11 mouse cellular contexts compared by ENCODE assay signal in the genomic region with DNA sequence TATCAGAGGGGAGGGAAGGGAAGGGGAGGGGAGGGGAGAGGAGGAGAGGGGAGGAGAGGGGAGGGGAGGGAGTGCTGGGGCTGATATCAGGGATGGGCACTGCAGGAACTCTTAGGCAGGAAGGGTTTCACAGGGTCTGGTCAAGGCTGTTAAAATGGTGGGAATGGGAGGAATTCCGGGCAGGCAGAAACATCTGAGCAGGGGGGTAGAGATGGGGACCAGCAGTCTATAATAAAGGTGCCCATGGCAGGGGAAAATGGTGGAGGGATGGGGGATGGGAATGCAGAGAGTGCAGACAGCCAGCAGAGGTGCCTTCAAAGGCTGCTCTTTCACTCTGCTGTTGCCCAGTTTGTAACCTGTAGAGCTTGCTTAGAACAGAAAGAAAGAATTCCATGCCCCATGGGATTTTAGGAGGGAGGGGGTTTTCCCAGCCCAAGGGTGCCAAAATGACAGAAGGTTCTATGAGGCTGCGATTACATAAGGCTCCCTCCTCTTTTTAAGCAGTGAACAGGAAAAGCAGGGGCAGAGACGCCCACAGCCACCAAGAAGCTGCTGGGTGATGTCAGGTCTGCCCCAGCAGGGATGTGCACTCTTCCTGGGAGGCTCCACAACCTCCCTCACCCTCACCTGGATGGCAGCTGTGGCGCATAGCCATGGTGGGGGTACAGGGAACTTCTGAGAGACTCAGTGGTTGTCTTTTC.
A peak's percentile ranks its signal among the peaks of the same experiment; 100 is the strongest.
DNase-seq lines count a peak whose midpoint lies in the region; ATAC-seq and TF ChIP-seq lines count a peak whose summit lies in the region.
"Had no signal": no experiment of that assay in that cellular context is flagged by ENCODE, and none has a peak within 500 bp of the region (broad histone marks: within the 10 kb centered on the region; RNA-seq: fewer than 3 reads in every experiment).

No protein-coding gene starts in this region.

- H3K4me2 ChIP-seq in heart, embryonic 15.5 days = no peak overlapping the region
- H3K4me2 ChIP-seq in forebrain, postnatal 0 days (ENCODE audit: low read depth) = no peak overlapping the region

- H3K4me3 ChIP-seq in heart, embryonic 15.5 days = no peak overlapping the region
- no peak overlapping the region for H3K4me3 ChIP-seq in forebrain, postnatal 0 days (ENCODE audit: low read depth, low read length)

- no peak overlapping the region for H3K9ac ChIP-seq in heart, embryonic 15.5 days
- H3K9ac ChIP-seq in forebrain, postnatal 0 days = no peak overlapping the region
- H3K9ac ChIP-seq: liver, embryonic 14.5 days had no signal

- TF ChIP-seq CTCF in forebrain, postnatal 0 days (IDR thresholded peaks at IDR 0.05; ENCODE audit: low read depth) = no peak

- no peak for DNase-seq in heart, postnatal 25 days (ENCODE audit: low spot score)
- peak; percentile 2 for DNase-seq in Muller cell, postnatal 12 days (ENCODE audit: inconsistent ontology term)
- peak; percentile 32 for DNase-seq in forebrain, postnatal 0 days
- DNase-seq in left cerebral cortex, postnatal 25 days (ENCODE audit: low spot score in 2 of 2) = peak; percentile 74 to 95
- DNase-seq in spleen, postnatal 10 days (ENCODE audit: low spot score in 2 of 2) = no peak
- DNase-seq in gastrocnemius, postnatal 10 days = no peak
- DNase-seq: cerebellum, adult 11-12 months; gastrocnemius, postnatal 36 days had no signal

- H3K27ac ChIP-seq in heart, embryonic 15.5 days = peak overlapping the region; percentile 79
- no peak overlapping the region for H3K27ac ChIP-seq in forebrain, postnatal 0 days (ENCODE audit: low read depth, low read length)
- H3K27ac ChIP-seq: liver, embryonic 14.5 days had no signal

- H3K9me3 ChIP-seq in heart, embryonic 15.5 days (replicated peaks) = no peaks in the 10 kb centered on the region
- no peaks in the 10 kb centered on the region for H3K9me3 ChIP-seq in forebrain, postnatal 0 days (ENCODE audit: low read length)

- H3K36me3 ChIP-seq in heart, embryonic 15.5 days = no peaks in the 10 kb centered on the region
- H3K36me3 ChIP-seq in forebrain, postnatal 0 days (ENCODE audit: insufficient read depth) = no peaks in the 10 kb centered on the region

- H3K27me3 ChIP-seq in heart, embryonic 15.5 days = no peaks in the 10 kb centered on the region
- H3K27me3 ChIP-seq in forebrain, postnatal 0 days (ENCODE audit: insufficient read depth, low read length) = no peaks in the 10 kb centered on the region

- intact Hi-C loops in heart, postnatal 25 days (cut with DNase I) = no loop called here
- intact Hi-C loops in left cerebral cortex, postnatal 25 days (cut with DNase I) = loop anchor here (1.0 kb wide), 3 partner anchors 21 to 210 kb away; a partner anchor contains a TSS

- 39% methylated on average over 4 of the region's 4 CpGs for WGBS in heart, embryonic 15.5 days
- 34% methylated on average over 4 of the region's 4 CpGs for WGBS in forebrain, postnatal 0 days

- peaks cover 37% of the 10 kb centered on the region for H3K4me1 ChIP-seq in heart, embryonic 15.5 days (replicated peaks)
- peaks cover 10% of the 10 kb centered on the region; the same call in 1 of the 2 replicates for H3K4me1 ChIP-seq in forebrain, postnatal 0 days (ENCODE audit: insufficient read depth)

- peak; percentile 19; the same call in 1 of the 2 replicates for ATAC-seq in heart, embryonic 15.5 days (replicated peaks; ENCODE audit: insufficient number of reproducible peaks, insufficient read depth, low FRiP score, low read depth)
- ATAC-seq in forebrain, postnatal 0 days = peak; percentile 42; the same call in 1 of the 2 replicates
- ATAC-seq in inflammation-experienced regulatory T-cells, adult 6 months = no peak

Comparison
In these comparisons a context has a peak if more than half of its experiments do, and no peak if none do; other contexts are left out.
1. DNase-seq: peak in Muller cell, postnatal 12 days (single experiment), forebrain, postnatal 0 days (single experiment) and left cerebral cortex, postnatal 25 days (2 of 2); none in heart, postnatal 25 days (single experiment), spleen, postnatal 10 days (0 of 2) and gastrocnemius, postnatal 10 days (single experiment).